Mouse (Mus musculus) cerebellum, postnatal 36 days (tissue): Measurements from ENCODE around the gene Tmem132d.
A peak's percentile ranks its signal among the peaks of the same experiment; 100 is the strongest.

Experiments used
- DNase-seq, 2 experiments: peaks; one replicate each; pipeline ENCODE4 v3.0.0; 2021 to 2022; ENCODE audit warnings: mixed read lengths in 2 of 2

The Tmem132d gene

GRCm38 (mm10) chr5:128405071-128405470 is 27.8 kb downstream of the Tmem132d start:
- no peak for DNase-seq

GRCm38 (mm10) chr5:128404223-128404622 is 28.7 kb downstream of the Tmem132d start:
- no peak for DNase-seq

- DNase-seq, result no peak
Measured at GRCm38 (mm10) chr5:128392372-128392771, 40.5 kb downstream of the Tmem132d start.

GRCm38 (mm10) chr5:128389665-128390064 is 43.2 kb downstream of the Tmem132d start:
- DNase-seq, result peak in 1 of 2 experiments; percentile 3

- DNase-seq, result no peak
Measured at GRCm38 (mm10) chr5:128388358-128389141, 44.3 kb downstream of the Tmem132d start.

GRCm38 (mm10) chr5:128369814-128370213 is 63.1 kb downstream of the Tmem132d start:
- no peak for DNase-seq

- DNase-seq, result no peak
Measured at GRCm38 (mm10) chr5:128369111-128369510, 63.8 kb downstream of the Tmem132d start.

- no peak for DNase-seq
Measured at GRCm38 (mm10) chr5:128365261-128365985, 67.5 kb downstream of the Tmem132d start.

GRCm38 (mm10) chr5:128360946-128361675 is 71.8 kb downstream of the Tmem132d start:
- no peak for DNase-seq

- no peak for DNase-seq
Measured at GRCm38 (mm10) chr5:128348835-128349234, 84.0 kb downstream of the Tmem132d start.

GRCm38 (mm10) chr5:128336841-128337240 is 96.0 kb downstream of the Tmem132d start:
- DNase-seq, result no peak

- DNase-seq, result no peak
Measured at GRCm38 (mm10) chr5:128332766-128333165, 100.1 kb downstream of the Tmem132d start.

- DNase-seq, result no peak
Measured at GRCm38 (mm10) chr5:128330351-128330750, 102.5 kb downstream of the Tmem132d start.

- no peak for DNase-seq
Measured at GRCm38 (mm10) chr5:128302387-128302786, 130.5 kb downstream of the Tmem132d start.

- DNase-seq, result no peak
Measured at GRCm38 (mm10) chr5:128291191-128291590, 141.7 kb downstream of the Tmem132d start.

- no peak for DNase-seq
Measured at GRCm38 (mm10) chr5:128273255-128273654, 159.6 kb downstream of the Tmem132d start.

GRCm38 (mm10) chr5:128267366-128267765 is 165.5 kb downstream of the Tmem132d start:
- no peak for DNase-seq

GRCm38 (mm10) chr5:128244219-128244618 is 188.7 kb downstream of the Tmem132d start:
- no peak for DNase-seq

- no peak for DNase-seq
Measured at GRCm38 (mm10) chr5:128236638-128237335, 196.1 kb downstream of the Tmem132d start.

- no peak for DNase-seq
Measured at GRCm38 (mm10) chr5:128235611-128236010, 197.3 kb downstream of the Tmem132d start.

- DNase-seq, result no peak
Measured at GRCm38 (mm10) chr5:128233101-128233500, 199.8 kb downstream of the Tmem132d start.

GRCm38 (mm10) chr5:128218281-128218680 is 214.6 kb downstream of the Tmem132d start:
- no peak for DNase-seq

GRCm38 (mm10) chr5:128211125-128211524 is 221.8 kb downstream of the Tmem132d start:
- DNase-seq, result no peak
